Mouse (Mus musculus) left cerebral cortex, postnatal 10 days (tissue): ENCODE measurements at regions not wholly inside any gene's neighbourhood (a gene's known extent, or its start where the extent isn't known, plus 50 kb on each side); places are given as distances from the start of the nearest gene placed in this dataset.

ENCODE experiments used
- DNase-seq, 2 experiments: peaks; one replicate each; pipeline ENCODE4 v3.0.0; 2021 to 2022; ENCODE audit warnings: low spot score in 2 of 2, mixed read lengths in 1 of 2; ENCODE audit errors: extremely low spot score in 1 of 2
- intact Hi-C: fragments of 180-260 bp; cut with DNase I; formaldehyde crosslinking; loops from one replicate; pipeline ENCODE4 v1.15.1; 2025

DNA sequence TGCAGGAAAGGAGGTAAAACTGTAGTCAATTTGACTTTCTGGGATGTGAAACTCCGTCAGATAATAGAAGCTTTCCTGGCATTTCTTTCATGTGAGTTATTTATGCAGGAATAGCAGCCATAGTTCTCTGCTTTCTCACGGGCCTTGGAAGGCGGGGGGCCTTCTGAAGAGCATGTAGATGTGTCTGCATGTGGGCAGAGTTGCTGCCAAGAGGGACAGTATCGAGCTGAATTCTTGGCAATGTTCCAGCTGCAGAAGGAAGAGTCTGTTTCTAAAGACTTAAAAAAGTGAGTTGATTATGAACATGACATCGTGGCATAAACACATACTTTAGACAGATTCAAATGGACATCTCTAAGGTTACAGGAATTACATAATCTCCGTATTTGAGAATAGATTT is 374.5 kb upstream of the Fam241a start:
- peak; percentile 14 to 48 for DNase-seq
- intact Hi-C loops: no loop called here

GRCm38 (mm10) chr3:128261208-128261607 is 365.1 kb upstream of the Fam241a start:
- no peak for DNase-seq
- intact Hi-C loops: no loop called here

- intact Hi-C loops: no loop called here
- DNase-seq: no peak
Measured at GRCm38 (mm10) chr3:128247816-128248215, 351.7 kb upstream of the Fam241a start.

DNA sequence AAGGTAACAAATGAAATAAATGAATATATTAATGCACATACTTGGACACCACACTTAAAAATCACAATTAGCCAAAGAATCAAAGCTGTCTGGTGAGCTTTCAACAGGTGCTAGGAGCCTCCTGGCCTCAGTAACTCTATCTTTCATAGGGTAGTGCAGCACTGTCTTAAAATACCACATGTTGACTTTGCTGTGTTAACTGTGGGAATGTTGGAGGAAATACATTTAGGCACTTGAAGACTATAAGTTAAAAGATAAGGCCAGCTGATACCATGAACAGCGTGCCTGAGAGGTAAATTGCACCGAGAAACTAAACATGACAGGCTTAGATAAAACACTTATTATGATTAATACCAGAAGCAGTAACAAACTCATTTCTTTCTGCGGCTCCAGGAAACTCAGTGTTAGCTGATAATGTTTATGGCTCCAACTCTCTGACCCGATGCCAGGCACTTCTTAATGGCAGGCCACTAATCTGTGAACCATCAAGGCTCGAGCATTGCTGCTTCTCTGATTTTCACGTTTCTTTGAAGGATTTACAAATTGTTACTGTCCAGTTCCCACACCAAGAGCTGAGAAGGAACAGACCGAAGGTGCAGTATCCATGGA is 343.8 kb upstream of the Fam241a start:
- intact Hi-C loops: no loop called here
- DNase-seq: no peak

DNA sequence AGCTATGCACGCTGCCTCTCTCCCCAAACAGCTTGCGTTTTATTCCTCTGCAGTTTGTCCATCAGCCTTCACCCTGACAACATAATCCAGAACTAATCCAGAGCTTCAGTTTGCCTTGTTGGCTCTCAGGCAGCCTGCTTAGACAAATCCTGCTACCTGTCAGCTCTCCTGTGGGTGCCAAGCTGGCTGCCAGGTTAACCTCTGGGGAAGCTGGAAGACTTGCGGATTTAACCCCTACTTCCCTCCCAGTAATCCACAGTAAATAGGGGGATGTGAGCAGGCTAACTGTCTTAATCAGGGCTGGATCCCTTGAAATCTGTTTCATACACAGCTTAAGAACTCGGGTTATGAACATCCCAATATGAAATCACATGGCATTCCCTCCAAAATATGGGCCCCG is 334.3 kb upstream of the Fam241a start:
- intact Hi-C loops: no loop called here
- no peak for DNase-seq

GRCm38 (mm10) chr3:128226930-128227585 is 330.9 kb upstream of the Fam241a start:
- intact Hi-C loops: no loop called here
- DNase-seq: no peak

DNA sequence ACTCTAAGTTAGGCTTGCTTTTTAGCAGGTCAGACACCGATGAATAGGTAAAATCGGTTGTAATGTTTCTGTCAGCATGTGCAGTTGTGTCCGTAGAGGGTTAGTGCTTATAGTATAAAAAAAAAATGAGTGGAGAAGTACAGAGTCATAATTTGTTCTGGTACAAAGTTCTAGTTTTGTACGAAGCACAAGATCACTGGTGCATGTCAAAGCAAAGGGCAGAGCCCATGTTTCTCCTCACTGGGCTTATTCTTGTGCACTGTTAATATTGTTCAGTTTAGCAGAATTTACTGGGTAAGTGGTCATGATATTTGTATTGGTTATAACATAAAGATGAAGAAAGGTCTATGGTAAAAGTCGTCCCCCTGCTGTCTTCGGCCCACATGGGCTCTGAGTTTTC is 330.4 kb upstream of the Fam241a start:
- intact Hi-C loops: no loop called here
- no peak for DNase-seq

DNA sequence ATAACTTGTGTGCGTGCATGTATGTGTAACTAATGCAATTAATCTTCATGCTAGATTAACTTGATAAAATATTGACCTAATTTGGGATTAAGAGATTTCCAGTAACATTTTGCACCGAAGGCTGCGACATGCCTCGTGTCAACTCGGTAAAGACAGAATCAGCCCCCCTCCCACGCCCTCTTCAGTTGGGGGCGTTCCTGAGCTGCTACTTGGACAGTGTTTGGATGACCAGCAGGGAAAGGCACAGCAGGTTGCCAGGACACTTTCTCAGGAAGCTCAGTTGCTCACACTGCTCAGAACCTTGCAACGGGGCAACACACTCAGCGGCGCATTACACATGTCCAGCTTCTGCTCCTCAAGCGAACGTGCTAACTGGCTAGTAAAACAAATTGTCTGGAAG is 326.2 kb upstream of the Fam241a start:
- intact Hi-C loops: no loop called here
- no peak for DNase-seq

DNA sequence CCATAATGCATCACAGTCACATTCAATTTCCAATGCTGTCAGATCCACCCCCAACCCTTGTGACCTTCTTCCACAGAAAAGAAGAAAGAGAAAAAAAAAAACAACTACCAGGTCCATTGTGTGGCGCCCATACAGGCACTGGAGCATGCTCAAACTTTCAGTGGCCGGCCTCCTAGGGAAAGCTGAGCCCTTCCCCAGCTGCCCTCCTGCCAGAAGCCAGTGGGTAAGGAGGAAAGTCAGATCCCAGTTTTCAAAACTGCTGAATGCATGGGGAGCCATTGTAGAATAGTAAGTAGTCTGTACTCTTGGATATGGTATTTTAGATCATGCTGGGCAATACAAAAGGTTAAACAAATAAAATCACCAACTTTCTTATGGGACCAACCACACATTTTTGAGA is 325.5 kb upstream of the Fam241a start:
- DNase-seq: no peak
- intact Hi-C loops: no loop called here

- DNase-seq: no peak
- intact Hi-C loops: no loop called here
Measured at GRCm38 (mm10) chr3:128220776-128221550, 324.8 kb upstream of the Fam241a start.

DNA sequence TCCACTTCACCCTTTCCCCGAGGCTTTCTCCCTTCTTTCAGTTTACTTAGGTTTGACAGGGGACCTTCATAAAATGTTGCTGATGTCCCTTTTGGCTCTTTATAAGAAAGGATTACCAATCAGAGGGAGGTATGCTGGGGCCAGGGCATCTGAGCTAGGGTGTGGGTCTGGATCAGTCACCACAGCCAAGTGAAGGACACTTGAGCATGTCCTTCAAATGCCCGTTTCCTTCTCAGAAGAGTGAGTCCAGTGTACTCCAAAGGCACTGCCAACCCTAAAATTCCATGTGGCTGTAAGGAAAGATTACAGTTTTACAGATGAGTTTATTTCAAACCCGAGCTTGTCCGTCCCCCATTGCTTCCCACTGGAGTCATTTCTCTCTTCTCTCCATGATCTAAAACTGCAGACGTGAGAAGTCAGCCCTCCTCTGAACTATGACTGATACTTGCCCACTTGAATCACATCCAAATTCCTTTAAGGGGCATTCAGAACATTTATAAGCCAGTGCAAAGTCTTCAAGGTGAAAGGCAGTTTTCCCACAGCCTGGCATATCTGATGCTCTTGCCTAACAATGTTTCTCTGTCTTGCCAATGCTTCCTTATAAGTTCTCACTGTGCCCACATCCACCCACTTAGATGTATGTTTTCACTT is 321.8 kb upstream of the Fam241a start:
- intact Hi-C loops: no loop called here
- no peak for DNase-seq

GRCm38 (mm10) chr3:128212256-128212655 is 316.1 kb upstream of the Fam241a start:
- no peak for DNase-seq
- intact Hi-C loops: no loop called here

DNA sequence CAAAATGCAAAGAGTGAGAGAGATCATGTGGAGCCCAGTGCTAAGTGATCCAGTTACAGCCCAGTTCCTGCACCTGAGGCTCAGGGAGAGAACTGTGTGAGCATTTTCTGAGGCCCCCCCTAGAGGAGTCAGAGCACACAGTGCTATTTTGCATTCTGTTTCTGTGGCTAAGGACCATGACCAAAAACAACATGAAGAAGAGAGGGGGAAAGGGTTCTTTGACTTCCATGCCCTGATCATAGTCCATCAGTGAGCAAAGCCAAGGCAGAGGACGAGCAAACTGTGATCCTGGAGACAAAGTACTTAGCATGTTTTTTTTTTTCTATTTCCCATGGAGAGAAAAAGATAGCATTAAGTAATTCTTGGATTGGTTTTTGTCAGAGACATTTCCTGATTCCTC is 314.5 kb upstream of the Fam241a start:
- intact Hi-C loops: no loop called here
- DNase-seq: no peak

DNA sequence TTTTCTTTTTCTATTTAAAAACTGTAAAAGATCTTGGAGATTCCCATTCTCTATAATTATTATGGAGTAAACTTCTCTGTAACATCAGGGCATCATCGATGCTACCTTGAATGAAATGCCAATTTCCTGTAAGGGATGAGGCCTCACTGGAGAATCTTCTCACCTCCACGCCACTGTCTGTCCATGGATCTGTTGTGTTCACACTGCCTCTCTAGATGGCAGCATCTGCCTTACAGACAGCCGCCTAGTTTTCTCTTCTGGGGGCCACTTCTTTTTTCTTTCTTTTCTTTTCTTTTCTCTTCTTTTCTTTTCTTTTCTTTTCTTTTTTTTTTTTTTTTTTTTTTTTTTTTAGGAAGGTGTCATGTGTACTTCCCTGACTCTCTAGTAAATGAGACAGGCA is 310.8 kb upstream of the Fam241a start:
- no peak for DNase-seq
- intact Hi-C loops: no loop called here

DNA sequence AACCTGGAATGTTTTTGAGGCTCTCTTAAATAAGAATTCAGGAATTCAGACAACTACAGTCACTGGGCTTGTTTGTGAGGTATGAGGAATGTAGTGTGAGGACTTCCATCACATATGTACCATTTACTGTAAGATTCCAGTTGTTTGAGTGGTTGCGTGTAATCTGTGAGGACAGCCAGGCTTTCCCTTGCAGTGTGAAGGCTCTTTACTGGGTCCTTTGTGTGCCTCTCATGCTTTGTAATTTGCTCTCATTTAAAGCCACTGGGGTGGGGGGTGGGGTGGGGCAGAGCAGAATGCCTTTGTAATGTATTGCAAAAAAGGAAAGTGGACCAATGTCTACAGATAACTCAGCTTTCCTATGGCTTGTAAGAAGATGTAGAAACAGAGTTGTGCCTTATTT is 310.4 kb upstream of the Fam241a start:
- intact Hi-C loops: no loop called here
- DNase-seq: no peak

DNA sequence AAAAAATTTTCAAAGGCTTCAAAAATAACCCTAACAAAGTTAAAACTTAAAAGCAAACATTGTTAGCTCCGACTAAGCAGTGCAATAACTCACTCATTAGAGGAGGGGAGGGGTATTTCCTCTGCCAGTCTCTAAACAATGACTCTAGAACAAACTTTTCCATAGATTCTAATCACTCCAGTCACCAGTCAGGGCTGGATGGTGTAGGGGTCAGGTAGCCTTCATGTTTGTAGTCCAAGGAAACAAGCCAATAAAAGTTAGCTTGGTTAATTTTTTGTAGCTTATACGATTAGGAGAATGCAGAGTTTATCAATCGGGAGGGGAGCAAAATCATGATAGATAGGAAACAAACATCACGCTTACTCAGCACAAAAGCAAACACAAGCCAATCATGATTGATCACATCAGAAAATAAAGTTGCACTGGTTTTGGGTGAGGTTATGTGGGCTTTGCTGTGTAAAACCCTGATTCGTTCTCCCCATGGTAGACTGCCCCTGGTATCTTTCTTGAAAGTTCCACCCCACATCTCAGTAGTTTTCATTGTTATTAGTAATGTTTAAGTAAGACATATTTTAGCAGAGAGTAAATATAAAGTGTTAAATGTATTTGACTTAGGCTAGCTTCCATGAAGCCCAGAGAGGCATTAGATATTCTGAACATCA is 304.6 kb upstream of the Fam241a start:
- no peak for DNase-seq
- intact Hi-C loops: no loop called here

GRCm38 (mm10) chr3:128199466-128199865 is 303.3 kb upstream of the Fam241a start:
- DNase-seq: no peak
- intact Hi-C loops: no loop called here

DNA sequence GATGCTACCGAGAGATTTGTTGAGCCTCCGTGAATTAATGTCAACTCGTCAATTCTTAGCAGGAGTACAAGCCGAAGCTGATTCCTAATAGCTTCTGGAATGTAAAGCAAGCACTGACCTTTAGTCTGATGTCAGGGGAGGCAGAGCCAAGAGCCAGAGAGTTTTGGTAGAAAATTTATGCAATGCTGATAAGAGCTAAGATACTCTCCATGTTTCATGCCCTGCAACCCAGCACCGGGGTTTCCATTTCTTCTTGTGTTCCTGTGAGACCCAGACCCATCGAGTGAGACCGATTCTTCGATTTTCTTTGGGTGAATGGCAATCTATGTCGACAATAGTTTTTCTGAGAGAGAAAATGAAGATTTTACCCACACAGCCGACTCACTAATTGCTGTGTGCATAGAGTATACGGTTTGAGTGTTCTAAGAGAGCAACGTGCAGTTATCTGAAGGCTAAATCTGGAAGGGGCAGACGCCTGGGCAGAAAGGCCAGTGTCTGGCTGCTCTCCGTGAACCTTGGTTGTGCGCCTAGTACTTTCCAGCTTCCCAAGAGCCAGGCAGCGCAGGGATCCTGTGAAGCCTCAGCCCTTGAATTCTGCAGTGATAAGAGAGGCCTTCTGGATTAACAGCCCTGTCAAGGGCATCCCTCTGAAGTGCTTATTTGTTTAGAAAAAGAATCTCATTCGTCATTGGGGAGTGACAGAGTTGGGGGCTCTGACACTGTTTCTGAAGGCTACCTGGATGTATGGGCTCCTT is 296.1 kb upstream of the Fam241a start:
- DNase-seq: no peak
- intact Hi-C loops: no loop called here
